24 mouse cellular contexts compared by ENCODE assay signal in the genomic region with DNA sequence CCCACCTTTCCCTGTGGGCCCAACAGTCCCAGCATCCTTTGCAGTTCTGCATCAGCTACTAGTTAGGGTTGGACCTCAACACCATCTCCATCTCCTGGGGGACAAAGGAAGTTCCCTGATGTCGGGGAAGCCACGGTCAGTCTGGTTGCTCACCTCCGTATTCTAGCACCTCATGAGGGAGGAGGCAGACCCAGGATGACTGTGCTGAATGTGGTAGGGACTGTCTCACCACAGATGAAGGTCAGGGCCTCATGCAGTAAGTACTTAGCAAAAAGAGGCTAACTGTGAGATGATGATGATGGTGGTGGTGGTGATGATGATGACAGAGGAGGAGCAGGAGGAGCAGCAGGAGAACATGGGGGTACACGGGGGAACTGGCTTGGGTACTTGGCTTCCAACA.
A peak's percentile ranks its signal among the peaks of the same experiment; 100 is the strongest.
DNase-seq lines count a peak whose midpoint lies in the region; ATAC-seq and TF ChIP-seq lines count a peak whose summit lies in the region.
"Had no signal": no experiment of that assay in that cellular context is flagged by ENCODE, and none has a peak within 500 bp of the region (broad histone marks: within the 10 kb centered on the region; RNA-seq: fewer than 3 reads in every experiment).

No protein-coding gene starts in this region.

- H3K27ac ChIP-seq in gastrocnemius, adult 2 months = peak overlapping the region; percentile 77
- 0 out of 2 replicates have a peak overlapping the region, but pooled peaks have one; percentile 27 for H3K27ac ChIP-seq in liver, adult 2 months (replicated peaks; ENCODE audit: insufficient read depth, low read depth, low read length)
- no peak overlapping the region for H3K27ac ChIP-seq in liver, embryonic 12.5 days
- peak overlapping the region; percentile 54 for H3K27ac ChIP-seq in intestine, postnatal 0 days (ENCODE audit: low read depth, low read length)
- H3K27ac ChIP-seq: embryonic facial prominence, embryonic 12.5 days; layer of hippocampus, adult 2 months; liver, embryonic 14.5 days had no signal

- no peaks in the 10 kb centered on the region for H3K79me2 ChIP-seq in liver, adult 2 months (ENCODE audit: control insufficient read depth, insufficient read depth, low read length)

- ATAC-seq in liver, embryonic 12.5 days = no peak
- ATAC-seq in intestine, postnatal 0 days = no peak
- ATAC-seq: forebrain, embryonic 14.5 days had no signal

- TF ChIP-seq CTCF in gastrocnemius, adult 2 months (IDR thresholded peaks at IDR 0.05) = no peak
- TF ChIP-seq CTCF in liver, adult 2 months (IDR thresholded peaks at IDR 0.05; ENCODE audit: low read depth, low read length) = no peak
- TF ChIP-seq CTCF in intestine, postnatal 0 days (IDR thresholded peaks at IDR 0.05; ENCODE audit: low read depth) = no peak

- no peak for TF ChIP-seq POLR2A in liver, adult 2 months (IDR thresholded peaks at IDR 0.05; ENCODE audit: extremely low read depth, insufficient read depth, low read length)

- no peaks in the 10 kb centered on the region for H3K27me3 ChIP-seq in liver, adult 2 months (ENCODE audit: control insufficient read depth, insufficient read depth, low read length)
- H3K27me3 ChIP-seq in liver, embryonic 12.5 days (replicated peaks) = no peaks in the 10 kb centered on the region
- H3K27me3 ChIP-seq in intestine, postnatal 0 days (replicated peaks; ENCODE audit: control insufficient read depth, insufficient read depth, low read length) = no peaks in the 10 kb centered on the region
- H3K27me3 ChIP-seq: embryonic facial prominence, embryonic 12.5 days had no signal

- intact Hi-C loops in gastrocnemius, adult 2 months (cut with DNase I) = no loop called here

- no peaks in the 10 kb centered on the region for H3K9me3 ChIP-seq in liver, embryonic 12.5 days (replicated peaks)
- no peaks in the 10 kb centered on the region for H3K9me3 ChIP-seq in intestine, postnatal 0 days (ENCODE audit: control insufficient read depth)
- H3K9me3 ChIP-seq: embryonic facial prominence, embryonic 12.5 days; G1E had no signal

- 86% methylated on average over 4 of the region's 4 CpGs for WGBS in liver, adult 2 months
- WGBS in liver, embryonic 12.5 days (ENCODE audit: insufficient replicate concordance) = 65% methylated on average over 4 of the region's 4 CpGs
- 82% methylated on average over 4 of the region's 4 CpGs for whole genome bisulfite sequencing in intestine, postnatal 0 days

- H3K4me2 ChIP-seq in liver, embryonic 12.5 days = no peak overlapping the region
- no peak overlapping the region for H3K4me2 ChIP-seq in intestine, postnatal 0 days (replicated peaks; ENCODE audit: low read depth)
- H3K4me2 ChIP-seq: embryonic facial prominence, embryonic 12.5 days; lung, embryonic 14.5 days had no signal

- H3K36me3 ChIP-seq in liver, adult 2 months (ENCODE audit: control insufficient read depth, insufficient read depth, low read length) = no peaks in the 10 kb centered on the region
- H3K36me3 ChIP-seq in liver, embryonic 12.5 days = no peaks in the 10 kb centered on the region
- no peaks in the 10 kb centered on the region for H3K36me3 ChIP-seq in intestine, postnatal 0 days (ENCODE audit: control insufficient read depth, insufficient read depth)
- H3K36me3 ChIP-seq: G1E had no signal

- H3K4me1 ChIP-seq in liver, adult 2 months (ENCODE audit: control insufficient read depth, insufficient read depth, low read length) = 0 out of 2 replicates have a peak, but pooled peaks cover 4% of the 10 kb centered on the region
- no peaks in the 10 kb centered on the region for H3K4me1 ChIP-seq in liver, embryonic 12.5 days
- 0 out of 2 replicates have a peak, but pooled peaks cover 2% of the 10 kb centered on the region for H3K4me1 ChIP-seq in intestine, postnatal 0 days (replicated peaks; ENCODE audit: control insufficient read depth, insufficient read depth, low read length)
- H3K4me1 ChIP-seq: embryonic facial prominence, embryonic 12.5 days had no signal

- DNase-seq in gastrocnemius, adult 2 months = no peak
- no peak for DNase-seq in gastrocnemius, postnatal 10 days
- no peak for DNase-seq in liver, adult 2 months (ENCODE audit: extremely low read depth, low read depth, low spot score)
- DNase-seq in right cerebral cortex, postnatal 25 days = no peak
- no peak for DNase-seq in layer of hippocampus, adult 9-11 months
- DNase-seq: adrenal gland, adult 8-10 months; cerebellum, adult 11-12 months; cerebellum, adult 9-11 months; embryo, embryonic 11 days; gastrocnemius, postnatal 36 days; heart, adult 2 months; heart, postnatal 14 days; kidney, adult 2 months; kidney, postnatal 36 days; left cerebral cortex, postnatal 4 days; lung, embryonic 14.5 days; midbrain, embryonic 14.5 days had no signal

- no peak overlapping the region for H3K9ac ChIP-seq in liver, adult 2 months (ENCODE audit: low read depth, low read length)
- H3K9ac ChIP-seq in liver, embryonic 12.5 days = no peak overlapping the region
- H3K9ac ChIP-seq in intestine, postnatal 0 days (ENCODE audit: low read depth, low read length) = no peak overlapping the region
- H3K9ac ChIP-seq: embryonic facial prominence, embryonic 12.5 days; liver, embryonic 14.5 days; lung, embryonic 14.5 days had no signal

- H3K4me3 ChIP-seq in gastrocnemius, adult 2 months = no peak overlapping the region
- H3K4me3 ChIP-seq in liver, adult 2 months (ENCODE audit: insufficient read depth, low read depth, low read length) = no peak overlapping the region
- H3K4me3 ChIP-seq in liver, embryonic 12.5 days = no peak overlapping the region
- no peak overlapping the region for H3K4me3 ChIP-seq in intestine, postnatal 0 days (ENCODE audit: low read depth, low read length)
- H3K4me3 ChIP-seq: embryonic facial prominence, embryonic 12.5 days; heart, adult 2 months; layer of hippocampus, adult 2 months had no signal
